Mouse (Mus musculus) MEL (cell line): ENCODE data around the gene Fam13a. TPM values are rescaled to one million over a fixed set of nuclear protein-coding genes. Genes with fewer than 3 reads are reported as not detected.

Experiments used
- DNase-seq: peaks from one replicate; pipeline ENCODE4 v3.0.0; 2011; ENCODE audit warnings: low read depth, low spot score
- H3K27ac ChIP-seq: 2 replicates; pipeline ENCODE4 v1.5.1; 2012; ENCODE audit warnings: low read depth, mild to moderate bottlenecking, control low read depth, low read length, moderate library complexity; ENCODE audit not compliant: control insufficient read depth
- H3K27me3 ChIP-seq, 2 experiments: fragments of 150-350 bp in 1 of 2; sonication (generic) in 1 of 2; 2 replicates each; pipeline ENCODE4 v1.6.1; 2012; ENCODE audit warnings: low read length in 2 of 2, mild to moderate bottlenecking in 2 of 2, improper control_type of control experiment in 1 of 2, moderate library complexity in 1 of 2; ENCODE audit not compliant: insufficient read depth in 2 of 2, control insufficient read depth in 1 of 2
- H3K36me3 ChIP-seq, 2 experiments: 2 replicates each; pipeline ENCODE4 v1.6.1; 2012 to 2014; ENCODE audit warnings: low read length in 2 of 2, improper control_type of control experiment in 1 of 2, inconsistent platforms in 1 of 2, mild to moderate bottlenecking in 1 of 2; ENCODE audit not compliant: insufficient read depth in 2 of 2, control insufficient read depth in 1 of 2
- H3K4me1 ChIP-seq, 2 experiments: fragments of 150-350 bp in 1 of 2; sonication (generic) in 1 of 2; 2 replicates each; pipeline ENCODE4 v1.6.1; 2012; ENCODE audit warnings: low read length in 2 of 2, improper control_type of control experiment in 1 of 2, mild to moderate bottlenecking in 1 of 2; ENCODE audit not compliant: insufficient read depth in 2 of 2, control insufficient read depth in 1 of 2
- H3K4me3 ChIP-seq, 2 experiments: fragments of 150-350 bp in 1 of 2; sonication (generic) in 1 of 2; 2 replicates each; pipeline ENCODE4 v1.5.1; 2012; ENCODE audit warnings: low read depth in 2 of 2, low read length in 2 of 2, mild to moderate bottlenecking in 2 of 2, moderate library complexity in 2 of 2, control low read depth in 1 of 2, improper control_type of control experiment in 1 of 2; ENCODE audit not compliant: control insufficient read depth in 1 of 2, insufficient read depth in 1 of 2
- H3K79me2 ChIP-seq: 2 replicates; pipeline ENCODE4 v1.6.1; 2012; ENCODE audit warnings: mild to moderate bottlenecking, low read length, moderate library complexity; ENCODE audit not compliant: control insufficient read depth, poor library complexity, insufficient read depth
- H3K9ac ChIP-seq: 2 replicates; pipeline ENCODE4 v1.6.1; 2012; ENCODE audit warnings: low read depth, mild to moderate bottlenecking, control low read depth, low read length, moderate library complexity; ENCODE audit not compliant: control insufficient read depth, poor library complexity, severe bottlenecking
- H3K9me3 ChIP-seq: fragments of 150-350 bp; sonication (generic); replicated peaks from 2 replicates; pipeline ENCODE4 v1.6.1; 2012; ENCODE audit warnings: mild to moderate bottlenecking, low read length, improper control_type of control experiment, moderate library complexity; ENCODE audit not compliant: insufficient read depth
- BHLHE40 ChIP-seq: IDR thresholded peaks from 2 replicates; pipeline ENCODE4 v1.6.1; 2012; ENCODE audit warnings: low read depth, mild to moderate bottlenecking, inconsistent platforms, low read length, improper control_type of control experiment, borderline replicate concordance
- CHD1 ChIP-seq: IDR thresholded peaks from 2 replicates; pipeline ENCODE4 v1.6.1; 2012; ENCODE audit warnings: low read depth, mild to moderate bottlenecking, inconsistent platforms, low read length, improper control_type of control experiment
- CHD2 ChIP-seq: IDR thresholded peaks from 2 replicates; pipeline ENCODE4 v1.6.1; 2011; ENCODE audit warnings: low read length, improper control_type of control experiment
- E2F4 ChIP-seq: IDR thresholded peaks from 2 replicates; pipeline ENCODE4 v1.6.1; 2011; ENCODE audit warnings: low read depth, low read length, improper control_type of control experiment, borderline replicate concordance
- ELF1 ChIP-seq: IDR thresholded peaks from 2 replicates; pipeline ENCODE4 v1.6.1; 2014; ENCODE audit warnings: low read depth, mild to moderate bottlenecking, inconsistent platforms, low read length, improper control_type of control experiment, moderate library complexity
- EP300 ChIP-seq, 2 experiments: IDR thresholded peaks; 2 replicates each; pipeline ENCODE4 v1.6.1; 2011; ENCODE audit warnings: improper control_type of control experiment in 2 of 2, low read length in 2 of 2, low read depth in 1 of 2, mild to moderate bottlenecking in 1 of 2
- ETS1 ChIP-seq: IDR thresholded peaks from 2 replicates; pipeline ENCODE4 v1.6.1; 2012; ENCODE audit warnings: low read depth, mild to moderate bottlenecking, inconsistent platforms, low read length, improper control_type of control experiment, moderate library complexity
- GABPA ChIP-seq: IDR thresholded peaks from 2 replicates; pipeline ENCODE4 v1.6.1; 2012; ENCODE audit warnings: low read depth, mild to moderate bottlenecking, inconsistent platforms, low read length, improper control_type of control experiment, moderate library complexity
- HCFC1 ChIP-seq: IDR thresholded peaks from 2 replicates; pipeline ENCODE4 v1.6.1; 2012; ENCODE audit warnings: low read depth, mild to moderate bottlenecking, inconsistent platforms, low read length, improper control_type of control experiment, moderate library complexity
- KAT2A ChIP-seq: conservative IDR thresholded peaks from 2 replicates; pipeline ENCODE4 v1.6.1; 2012; ENCODE audit warnings: low read depth, low read length, improper control_type of control experiment, inconsistent platforms
- MAFK ChIP-seq: IDR thresholded peaks from 2 replicates; pipeline ENCODE4 v1.6.1; 2011; ENCODE audit warnings: low read depth, mild to moderate bottlenecking, low read length, improper control_type of control experiment, borderline replicate concordance
- MYB ChIP-seq: IDR thresholded peaks from 2 replicates; pipeline ENCODE4 v1.6.1; 2011; ENCODE audit warnings: mild to moderate bottlenecking, low read depth, low read length, improper control_type of control experiment
- POLR2AphosphoS5 ChIP-seq: IDR thresholded peaks from 2 replicates; pipeline ENCODE4 v1.6.1; 2012; ENCODE audit warnings: low read depth, borderline replicate concordance, mild to moderate bottlenecking, inconsistent platforms, low read length, moderate library complexity, mixed read lengths
- RAD21 ChIP-seq: IDR thresholded peaks from 2 replicates; pipeline ENCODE4 v1.6.1; 2011; ENCODE audit warnings: mild to moderate bottlenecking, low read depth, low read length, improper control_type of control experiment
- RCOR1 ChIP-seq: IDR thresholded peaks from 2 replicates; pipeline ENCODE4 v1.6.1; 2012; ENCODE audit warnings: low read depth, mild to moderate bottlenecking, inconsistent platforms, low read length, improper control_type of control experiment
- SIN3A ChIP-seq: IDR thresholded peaks from 2 replicates; pipeline ENCODE4 v1.6.1; 2012; ENCODE audit warnings: low read length, improper control_type of control experiment, inconsistent platforms
- TAL1 ChIP-seq: IDR thresholded peaks from 2 replicates; pipeline ENCODE4 v1.6.1; 2012; ENCODE audit warnings: mild to moderate bottlenecking, inconsistent platforms, low read length, moderate library complexity, mixed read lengths
- USF1 ChIP-seq: IDR thresholded peaks from 2 replicates; pipeline ENCODE4 v1.6.1; 2014; ENCODE audit warnings: low read depth, mild to moderate bottlenecking, inconsistent platforms, low read length, improper control_type of control experiment, moderate library complexity
- USF2 ChIP-seq, 2 experiments: IDR thresholded peaks; 2 replicates each; pipeline ENCODE4 v1.6.1; 2011 to 2012; ENCODE audit warnings: improper control_type of control experiment in 2 of 2, low read length in 2 of 2, borderline replicate concordance in 1 of 2, inconsistent platforms in 1 of 2, low read depth in 1 of 2, mild to moderate bottlenecking in 1 of 2; ENCODE audit not compliant: insufficient read depth in 1 of 2
- ZNF384 ChIP-seq: IDR thresholded peaks from 2 replicates; pipeline ENCODE4 v1.6.1; 2012; ENCODE audit warnings: low read depth, mild to moderate bottlenecking, inconsistent platforms, low read length, improper control_type of control experiment
- polyA plus RNA-seq, 2 experiments: library from polyadenylated mRNA; stranded (reverse) in 1 of 2; unstranded in 1 of 2; fragments of >175 nt in 1 of 2; fragments of >200 nt in 1 of 2; gene quantifications; 2 replicates each; pipeline versions ENCODE4 v1.2.1 to v1.2.4; 2012; ENCODE audit warnings: low replicate concordance in 2 of 2, low read depth in 1 of 2; ENCODE audit not compliant: insufficient read length in 2 of 2, insufficient read depth in 1 of 2, missing spikeins in 1 of 2
- total RNA-seq: library from RNA; depleted of rRNA; stranded (reverse); fragments of 300-350 nt; gene quantifications from 2 replicates; pipeline ENCODE4 v1.2.3, GENCODE M21; 2012

The Fam13a gene
- total and polyA plus RNA-seq, 3 experiments = not detected

- TF ChIP-seq E2F4 (no peak), RAD21 (no peak), MYB (no peak), ELF1 (no peak), POLR2AphosphoS5 (no peak), CHD1 (no peak), RCOR1 (no peak), HCFC1 (no peak), GABPA (no peak), EP300 (IDR thresholded peaks at IDR 0.05; ENCODE audit: low read depth in 1 of 2, low read length in 2 of 2) (no peak), MAFK (no peak), ETS1 (no peak), KAT2A (no peak)
- no peak for DNase-seq
Measured at GRCm38 (mm10) chr6:59014760-59015159, 9.6 kb downstream of the Fam13a start.

GRCm38 (mm10) chr6:59014088-59014759 is 10.1 kb downstream of the Fam13a start:
- TF ChIP-seq ZNF384 (no peak), BHLHE40 (no peak), EP300 (IDR thresholded peaks at IDR 0.05; ENCODE audit: low read depth in 1 of 2, low read length in 2 of 2) (no peak), SIN3A (no peak), USF1 (no peak), CHD2 (no peak), USF2 (IDR thresholded peaks at IDR 0.05; ENCODE audit: borderline replicate concordance in 1 of 2, insufficient read depth in 1 of 2, low read depth in 1 of 2, low read length in 2 of 2) (no peak), TAL1 (no peak)
- Histone ChIP-seq H3K9ac (no peak overlapping the region), H3K27ac (no peak overlapping the region), H3K9me3 (no peaks in the 10 kb centered on the region), H3K27me3 (no peaks in the 10 kb centered on the region), H3K79me2 (no peaks in the 10 kb centered on the region), H3K36me3 (no peaks in the 10 kb centered on the region), H3K4me1 (no peaks in the 10 kb centered on the region), H3K4me3 (no peak overlapping the region)
- DNase-seq = no peak

More at GRCm38 (mm10) chr6:59014760-59015159, 9.6 kb downstream of the Fam13a start:
- no peak overlapping the region for H3K27ac ChIP-seq
- no peaks in the 10 kb centered on the region for H3K9me3 ChIP-seq
- no peaks in the 10 kb centered on the region for H3K27me3 ChIP-seq
- H3K4me1 ChIP-seq = no peaks in the 10 kb centered on the region
- H3K79me2 ChIP-seq = no peaks in the 10 kb centered on the region
- no peak overlapping the region for H3K9ac ChIP-seq
- no peak overlapping the region for H3K4me3 ChIP-seq
- H3K36me3 ChIP-seq = no peaks in the 10 kb centered on the region
